Mouse (Mus musculus): Measurements from ENCODE around the gene Misp.
A peak's percentile ranks its signal among the peaks of the same experiment; 100 is the strongest.

Gene Misp

GRCm38 (mm10) chr10:79856280-79856679, 35.5 kb downstream of the Misp start:
- Histone ChIP-seq H3K9me3 (ENCODE audit: low read length) (no peaks in the 10 kb centered on the region), H3K4me3 (replicated peaks; ENCODE audit: low read length) (peak overlapping the region; percentile 97), H3K4me1 (replicated peaks; ENCODE audit: low read depth, low read length) (peaks cover 74% of the 10 kb centered on the region), H3K36me3 (ENCODE audit: insufficient read depth, low read length) (peaks cover 60% of the 10 kb centered on the region), H3K27me3 (ENCODE audit: insufficient read depth, low read length) (no peaks in the 10 kb centered on the region)
- TF ChIP-seq POU5F1 (IDR thresholded peaks at IDR 0.05; ENCODE audit: borderline replicate concordance, low read length): no peak
- TF ChIP-seq NANOG (IDR thresholded peaks at IDR 0.05; ENCODE audit: borderline replicate concordance, low read length): no peak
- no peak for TF ChIP-seq CTCF (conservative IDR thresholded peaks at IDR 0.05; ENCODE audit: low read length)

GRCm38 (mm10) chr10:79856704-79857451, 36.1 kb downstream of the Misp start:
- H3K4me1 ChIP-seq (replicated peaks; ENCODE audit: low read depth, low read length): peaks cover 73% of the 10 kb centered on the region
- H3K4me3 ChIP-seq (replicated peaks; ENCODE audit: low read length): peak overlapping the region; percentile 97
- TF ChIP-seq CTCF (conservative IDR thresholded peaks at IDR 0.05; ENCODE audit: low read length) (no peak), NANOG (IDR thresholded peaks at IDR 0.05; ENCODE audit: borderline replicate concordance, low read length) (no peak), POU5F1 (IDR thresholded peaks at IDR 0.05; ENCODE audit: borderline replicate concordance, low read length) (no peak)
- peaks cover 66% of the 10 kb centered on the region for H3K36me3 ChIP-seq (ENCODE audit: insufficient read depth, low read length)
- no peaks in the 10 kb centered on the region for H3K9me3 ChIP-seq (ENCODE audit: low read length)
- H3K27me3 ChIP-seq (ENCODE audit: insufficient read depth, low read length): no peaks in the 10 kb centered on the region

DNA sequence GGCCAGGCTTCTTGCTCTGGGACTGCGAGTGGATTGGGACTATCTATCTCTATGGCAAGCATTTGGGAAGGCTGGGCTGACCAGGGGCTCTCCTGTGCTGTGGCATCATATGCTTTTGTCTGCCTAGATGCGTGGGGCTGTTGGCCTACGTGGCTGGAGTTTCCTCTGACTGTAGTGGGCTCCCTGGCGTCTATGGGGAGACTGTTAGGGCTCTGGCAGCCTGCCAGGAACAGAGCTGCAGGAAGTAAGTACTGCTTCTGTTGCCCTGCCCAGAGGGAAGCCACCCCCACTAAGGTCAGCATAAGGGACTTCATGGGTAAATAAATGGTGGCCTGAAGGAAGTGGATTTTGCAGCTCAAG, 36.6 kb downstream of the Misp start:
- TF ChIP-seq CTCF (conservative IDR thresholded peaks at IDR 0.05; ENCODE audit: low read length) (no peak), POU5F1 (IDR thresholded peaks at IDR 0.05; ENCODE audit: borderline replicate concordance, low read length) (no peak), NANOG (IDR thresholded peaks at IDR 0.05; ENCODE audit: borderline replicate concordance, low read length) (no peak)
- no peaks in the 10 kb centered on the region for H3K27me3 ChIP-seq (ENCODE audit: insufficient read depth, low read length)
- no peaks in the 10 kb centered on the region for H3K9me3 ChIP-seq (ENCODE audit: low read length)
- H3K36me3 ChIP-seq (ENCODE audit: insufficient read depth, low read length): peaks cover 72% of the 10 kb centered on the region
- H3K4me1 ChIP-seq (replicated peaks; ENCODE audit: low read depth, low read length): peaks cover 73% of the 10 kb centered on the region
- H3K4me3 ChIP-seq (replicated peaks; ENCODE audit: low read length): peak overlapping the region; percentile 97

- peaks cover 77% of the 10 kb centered on the region for H3K36me3 ChIP-seq (ENCODE audit: insufficient read depth, low read length)
- peaks cover 73% of the 10 kb centered on the region for H3K4me1 ChIP-seq (replicated peaks; ENCODE audit: low read depth, low read length)
- H3K9me3 ChIP-seq (ENCODE audit: low read length): no peaks in the 10 kb centered on the region
- TF ChIP-seq CTCF (conservative IDR thresholded peaks at IDR 0.05; ENCODE audit: low read length): no peak
- TF ChIP-seq POU5F1 (IDR thresholded peaks at IDR 0.05; ENCODE audit: borderline replicate concordance, low read length): no peak
- TF ChIP-seq NANOG (IDR thresholded peaks at IDR 0.05; ENCODE audit: borderline replicate concordance, low read length): no peak
- peak overlapping the region; percentile 97 for H3K4me3 ChIP-seq (replicated peaks; ENCODE audit: low read length)
- no peaks in the 10 kb centered on the region for H3K27me3 ChIP-seq (ENCODE audit: insufficient read depth, low read length)
Observed at GRCm38 (mm10) chr10:79857894-79858293, 37.1 kb downstream of the Misp start.

DNA sequence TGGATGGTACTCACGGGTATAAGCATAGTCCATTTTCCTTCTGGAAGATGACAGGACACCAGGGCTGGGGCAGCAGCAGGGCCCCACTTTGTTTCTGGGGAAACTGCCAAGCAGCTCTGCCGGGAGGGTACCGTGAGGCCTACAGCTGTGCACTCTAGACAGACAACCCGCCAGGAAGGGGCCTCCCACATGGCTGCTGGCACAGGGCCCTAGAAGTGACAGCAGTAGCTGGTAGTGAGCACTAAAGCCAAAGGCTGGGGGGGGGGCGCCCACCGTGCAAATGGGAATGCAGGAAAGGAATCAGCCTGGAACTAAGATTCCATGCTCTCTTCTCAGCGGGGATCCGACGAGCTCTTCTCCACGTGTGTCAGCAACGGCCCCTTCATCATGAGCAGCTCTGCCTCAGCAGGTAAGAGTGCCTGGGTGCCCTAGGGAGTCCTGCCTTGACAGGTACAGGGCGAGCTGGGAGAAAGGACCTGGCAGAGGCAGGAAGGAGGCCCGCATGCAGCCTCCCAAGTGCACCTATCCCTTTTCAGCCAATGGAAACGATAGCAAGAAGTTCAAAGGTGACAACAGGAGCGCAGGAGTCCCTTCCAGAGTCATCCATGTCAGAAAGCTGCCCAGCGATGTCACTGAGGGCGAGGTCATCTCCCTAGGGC, 37.8 kb downstream of the Misp start:
- H3K4me1 ChIP-seq (replicated peaks; ENCODE audit: low read depth, low read length): peaks cover 72% of the 10 kb centered on the region
- H3K27me3 ChIP-seq (ENCODE audit: insufficient read depth, low read length): no peaks in the 10 kb centered on the region
- peak overlapping the region; percentile 97 for H3K4me3 ChIP-seq (replicated peaks; ENCODE audit: low read length)
- H3K36me3 ChIP-seq (ENCODE audit: insufficient read depth, low read length): peaks cover 83% of the 10 kb centered on the region
- no peaks in the 10 kb centered on the region for H3K9me3 ChIP-seq (ENCODE audit: low read length)
- TF ChIP-seq CTCF (conservative IDR thresholded peaks at IDR 0.05; ENCODE audit: low read length): no peak
- TF ChIP-seq POU5F1 (IDR thresholded peaks at IDR 0.05; ENCODE audit: borderline replicate concordance, low read length): no peak
- TF ChIP-seq NANOG (IDR thresholded peaks at IDR 0.05; ENCODE audit: borderline replicate concordance, low read length): no peak

DNA sequence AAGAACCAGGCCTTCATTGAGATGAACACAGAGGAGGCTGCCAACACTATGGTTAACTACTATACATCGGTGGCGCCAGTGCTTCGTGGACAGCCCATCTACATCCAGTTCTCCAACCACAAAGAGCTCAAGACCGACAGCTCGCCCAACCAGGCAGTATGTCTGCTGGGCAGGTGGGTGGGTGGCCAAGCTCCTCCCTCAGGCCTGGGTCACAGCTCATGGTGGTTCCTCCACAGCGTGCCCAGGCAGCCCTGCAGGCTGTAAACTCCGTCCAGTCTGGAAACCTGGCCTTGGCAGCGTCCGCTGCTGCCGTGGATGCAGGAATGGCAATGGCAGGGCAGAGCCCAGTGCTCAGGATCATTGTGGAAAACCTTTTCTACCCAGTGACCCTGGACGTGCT, 38.3 kb downstream of the Misp start:
- no peak for TF ChIP-seq CTCF (conservative IDR thresholded peaks at IDR 0.05; ENCODE audit: low read length)
- Histone ChIP-seq H3K4me1 (replicated peaks; ENCODE audit: low read depth, low read length) (peaks cover 72% of the 10 kb centered on the region), H3K36me3 (ENCODE audit: insufficient read depth, low read length) (peaks cover 89% of the 10 kb centered on the region), H3K4me3 (replicated peaks; ENCODE audit: low read length) (peak overlapping the region; percentile 97), H3K27me3 (ENCODE audit: insufficient read depth, low read length) (no peaks in the 10 kb centered on the region), H3K9me3 (ENCODE audit: low read length) (no peaks in the 10 kb centered on the region)

DNA sequence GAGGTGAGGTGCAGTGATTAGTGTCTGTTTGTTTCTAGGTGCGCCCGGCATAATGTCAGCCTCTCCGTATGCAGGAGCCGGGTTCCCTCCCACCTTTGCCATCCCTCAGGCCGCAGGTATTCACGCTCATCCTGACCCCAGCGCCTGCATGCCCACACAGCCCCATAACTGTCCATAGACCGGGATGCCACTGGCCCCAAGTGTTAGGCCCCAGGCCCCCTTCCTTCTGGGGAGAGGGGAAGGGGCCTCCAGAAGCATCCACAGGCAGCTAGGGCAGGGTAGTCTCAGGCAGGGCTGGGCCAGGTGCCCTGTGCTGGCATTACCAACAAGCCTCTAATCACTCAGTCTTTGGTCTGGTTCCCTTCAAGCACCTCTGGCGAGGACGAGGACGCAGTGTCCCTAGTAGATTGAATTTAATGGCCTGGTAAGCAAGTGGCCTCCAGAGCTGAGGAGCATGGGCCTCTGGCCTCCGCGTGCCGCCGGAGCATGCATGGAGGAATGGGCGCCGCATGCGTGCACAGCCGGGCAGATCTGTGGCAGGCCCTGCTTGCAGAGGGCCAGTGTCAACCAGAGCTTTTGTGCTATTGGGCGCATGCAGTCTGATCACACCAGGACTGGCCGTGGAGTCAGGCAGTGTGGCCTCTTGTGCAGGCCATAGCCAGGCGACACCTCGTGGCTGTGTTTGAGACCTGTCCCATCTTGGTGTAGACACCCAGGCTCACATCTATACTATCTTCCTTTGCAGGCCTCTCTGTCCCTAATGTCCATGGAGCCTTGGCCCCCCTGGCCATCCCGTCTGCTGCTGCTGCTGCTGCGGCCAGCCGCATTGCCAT, 39.5 kb downstream of the Misp start:
- H3K4me3 ChIP-seq (replicated peaks; ENCODE audit: low read length): peak overlapping the region; percentile 97
- peaks cover 98% of the 10 kb centered on the region for H3K36me3 ChIP-seq (ENCODE audit: insufficient read depth, low read length)
- no peaks in the 10 kb centered on the region for H3K27me3 ChIP-seq (ENCODE audit: insufficient read depth, low read length)
- TF ChIP-seq CTCF (conservative IDR thresholded peaks at IDR 0.05; ENCODE audit: low read length) (no peak), NANOG (IDR thresholded peaks at IDR 0.05; ENCODE audit: borderline replicate concordance, low read length) (no peak), POU5F1 (IDR thresholded peaks at IDR 0.05; ENCODE audit: borderline replicate concordance, low read length) (no peak)
- H3K9me3 ChIP-seq (ENCODE audit: low read length): no peaks in the 10 kb centered on the region
- peaks cover 79% of the 10 kb centered on the region for H3K4me1 ChIP-seq (replicated peaks; ENCODE audit: low read depth, low read length)

Data from E14TG2a.4 (cell line).